Mouse (Mus musculus) adrenal gland (tissue): ENCODE data around the gene Agt.

Experiments used
- intact Hi-C: fragments of 180-260 bp; cut with DNase I; formaldehyde crosslinking; loops from one replicate; pipeline ENCODE4 v1.15.1; 2025
- long read RNA-seq, 2 experiments: library from polyadenylated mRNA; unstranded; transcript quantifications; one replicate each; pipeline ENCODE4 v2.0.0; 2020; ENCODE audit warnings: borderline replicate concordance in 1 of 2; ENCODE audit not compliant: insufficient replicate concordance in 1 of 2

Gene Agt
- long read RNA-seq, experiment 1, partial matches to known transcripts: 1 of 3 reads
- long read RNA-seq, experiment 1, other reads (novel, unspliced or antisense): 0 of 3 reads
- long read RNA-seq, experiment 2, partial matches to known transcripts: 1 of 3 reads
- long read RNA-seq, experiment 2, other reads (novel, unspliced or antisense): 0 of 3 reads

- intact Hi-C loops: no loop called here
Observed at GRCm38 (mm10) chr8:124569593-124569992, at the start of gene Agt. Agt (minus strand) TSS chr8:124569706.

DNA sequence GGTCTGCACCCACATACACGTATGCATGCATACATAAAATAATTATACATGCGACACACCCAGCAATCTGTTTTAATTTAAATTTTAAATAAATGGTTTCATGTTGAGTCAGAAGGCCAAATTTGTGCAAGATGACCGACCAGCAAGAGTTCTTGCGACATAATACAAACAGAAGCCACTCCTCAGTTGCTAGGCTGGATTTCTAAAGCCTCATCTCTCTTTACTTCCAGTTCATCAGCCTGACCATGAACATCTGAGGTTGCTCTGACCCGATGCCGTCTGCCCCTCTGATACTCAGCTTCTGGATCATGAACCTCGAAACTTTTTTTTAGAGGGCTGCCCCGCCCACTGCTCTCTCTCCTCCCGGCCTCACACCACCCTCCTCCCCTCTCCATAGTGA is 48.7 kb upstream of the Agt start:
- intact Hi-C loops: no loop called here

- intact Hi-C loops: loop anchor here (1.0 kb wide), 1 partner anchor 60 kb away; no protein-coding TSS in a partner anchor
Observed at GRCm38 (mm10) chr8:124617266-124617869, 47.9 kb upstream of the Agt start.

- intact Hi-C loops: no loop called here
Observed at GRCm38 (mm10) chr8:124614325-124614724, 44.8 kb upstream of the Agt start.

DNA sequence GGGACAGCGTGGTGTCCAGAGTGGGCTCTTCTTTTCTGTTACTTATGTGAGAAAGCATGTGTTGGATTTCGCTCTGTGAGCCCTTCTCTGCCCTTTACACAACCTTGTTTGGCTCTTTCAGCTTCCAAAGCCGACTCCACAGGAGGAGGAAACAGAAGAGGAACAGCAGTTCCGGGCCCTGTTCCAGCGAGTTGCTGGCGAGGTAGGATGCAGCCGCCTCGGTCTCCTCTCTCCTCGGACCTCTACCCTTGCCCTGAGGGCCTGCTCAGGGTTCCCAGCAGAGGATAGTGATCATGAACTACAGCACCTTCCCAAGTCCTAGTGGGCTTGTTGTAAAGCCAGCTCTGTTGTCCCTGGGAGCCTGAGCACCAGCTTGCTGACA is 39.5 kb upstream of the Agt start:
- intact Hi-C loops: no loop called here

GRCm38 (mm10) chr8:124608239-124608971 is 38.9 kb upstream of the Agt start:
- intact Hi-C loops: no loop called here

GRCm38 (mm10) chr8:124604066-124604465 is 34.6 kb upstream of the Agt start:
- intact Hi-C loops: no loop called here

GRCm38 (mm10) chr8:124589393-124589792 is 19.9 kb upstream of the Agt start:
- intact Hi-C loops: no loop called here

DNA sequence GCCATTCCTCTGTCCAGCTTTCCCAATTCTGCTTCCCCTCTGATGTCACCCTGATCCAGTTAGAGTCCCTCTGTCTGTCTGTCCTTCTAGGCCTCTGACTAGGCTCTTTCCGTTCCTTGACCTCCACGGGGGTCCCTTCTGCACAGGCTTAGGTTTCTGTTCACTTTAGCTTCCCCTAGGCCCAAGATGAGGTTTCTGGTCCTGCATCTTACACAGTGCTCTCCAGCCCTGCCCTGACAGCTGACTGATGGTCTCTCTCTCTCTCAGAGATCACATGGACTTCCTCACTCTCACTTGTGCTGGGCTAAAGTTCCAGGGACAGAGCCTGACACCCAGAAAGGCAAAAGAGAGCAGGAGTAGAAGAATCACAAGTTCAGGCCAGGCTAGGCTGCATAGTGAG is 17.1 kb upstream of the Agt start:
- intact Hi-C loops: no loop called here

DNA sequence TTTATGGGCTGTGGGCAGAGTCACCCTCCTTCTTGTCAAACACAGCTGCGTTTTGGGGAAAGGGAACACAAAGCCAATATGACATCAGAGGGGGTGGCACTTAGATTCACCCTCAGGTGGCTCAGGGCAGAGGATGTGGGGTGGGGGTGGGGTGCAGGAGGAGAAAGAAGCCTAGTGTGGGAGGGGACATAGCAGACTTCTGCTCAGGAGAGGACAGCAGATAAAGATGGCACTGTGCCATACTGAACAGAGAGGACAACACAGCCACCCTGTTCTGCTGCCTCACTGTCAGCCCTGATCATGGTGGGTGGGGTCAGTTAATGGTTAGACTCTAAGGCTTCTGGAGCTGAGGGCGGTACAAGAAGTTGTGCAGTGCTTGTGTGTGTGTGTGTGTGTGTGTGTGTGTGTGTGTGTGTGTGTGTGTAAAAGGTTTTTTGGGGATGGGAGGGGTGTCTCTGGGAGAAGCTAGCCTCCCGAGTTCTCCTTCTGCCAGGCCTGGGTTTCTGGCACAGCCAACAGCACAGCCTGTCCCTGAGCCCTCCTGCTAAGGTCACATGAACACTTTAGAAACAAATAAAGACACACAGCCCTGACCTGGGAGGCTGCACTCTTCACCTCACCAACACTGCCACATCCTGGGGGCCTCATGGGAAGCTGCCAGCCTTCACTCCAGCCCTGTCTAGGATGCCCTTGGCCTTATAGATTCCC is 16.4 kb upstream of the Agt start:
- intact Hi-C loops: no loop called here

- intact Hi-C loops: no loop called here
Observed at GRCm38 (mm10) chr8:124576751-124577150, 7.2 kb upstream of the Agt start.

DNA sequence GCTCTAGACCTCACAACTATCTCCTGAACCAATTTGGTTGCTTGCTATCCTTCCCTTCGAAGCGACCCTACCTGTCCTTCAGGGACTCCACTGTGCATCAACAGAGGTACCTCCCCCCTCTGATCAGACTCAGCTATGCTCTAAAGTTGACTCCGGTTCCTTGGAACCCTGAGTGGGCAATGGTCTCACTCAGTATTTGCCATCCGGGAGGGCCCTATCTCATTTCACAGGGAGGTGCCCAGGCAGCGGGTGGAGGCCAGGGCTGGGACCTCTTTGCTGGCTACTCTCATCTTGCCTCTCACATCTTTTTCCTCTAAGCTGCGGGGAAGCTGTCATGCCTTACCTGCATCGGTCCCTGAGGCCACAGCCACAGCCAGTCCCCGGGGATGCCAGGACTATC is 6.3 kb upstream of the Agt start, which contains the start of gene Capn9:
TSS of gene Capn9 (plus strand) at position 301 of the 400 bp plus-strand sequence.
- intact Hi-C loops: no loop called here

- intact Hi-C loops: loop anchor here (5.0 kb wide), 1 partner anchor 56 kb away; no protein-coding TSS in a partner anchor
Observed at GRCm38 (mm10) chr8:124573552-124574340, 4.2 kb upstream of the Agt start.

- intact Hi-C loops: loop anchor here (5.0 kb wide), 1 partner anchor 55 kb away; no protein-coding TSS in a partner anchor
Observed at GRCm38 (mm10) chr8:124572430-124572775, 2.9 kb upstream of the Agt start.

GRCm38 (mm10) chr8:124571732-124572429 is 2.4 kb upstream of the Agt start:
- intact Hi-C loops: loop anchor here (5.0 kb wide), 1 partner anchor 55 kb away; no protein-coding TSS in a partner anchor

- intact Hi-C loops: no loop called here
Observed at GRCm38 (mm10) chr8:124569100-124569499, 406 bp downstream of the Agt start.

- intact Hi-C loops: no loop called here
Observed at GRCm38 (mm10) chr8:124567584-124567983, 1.9 kb downstream of the Agt start.

DNA sequence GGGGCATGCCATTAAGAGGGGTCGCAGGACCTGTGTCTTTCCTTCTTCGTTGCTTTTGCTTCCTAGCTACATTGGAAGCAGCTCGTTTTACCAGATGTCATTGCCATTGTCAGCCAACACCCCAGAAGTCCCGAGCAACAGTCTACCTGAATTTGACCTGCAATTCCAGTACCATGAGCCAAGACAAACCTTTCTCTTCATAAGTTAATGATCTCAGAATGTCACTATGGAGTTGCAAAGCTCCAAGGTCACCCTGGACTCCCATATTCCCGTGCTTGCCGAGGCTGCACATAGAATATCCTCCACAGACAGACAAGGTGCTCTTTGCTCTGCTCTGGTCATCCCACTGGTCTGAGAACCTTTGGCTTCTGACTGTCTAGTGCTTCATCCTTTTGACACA is 2.4 kb downstream of the Agt start:
- intact Hi-C loops: no loop called here

- intact Hi-C loops: no loop called here
Observed at GRCm38 (mm10) chr8:124557476-124557875, 12.0 kb downstream of the Agt start.

DNA sequence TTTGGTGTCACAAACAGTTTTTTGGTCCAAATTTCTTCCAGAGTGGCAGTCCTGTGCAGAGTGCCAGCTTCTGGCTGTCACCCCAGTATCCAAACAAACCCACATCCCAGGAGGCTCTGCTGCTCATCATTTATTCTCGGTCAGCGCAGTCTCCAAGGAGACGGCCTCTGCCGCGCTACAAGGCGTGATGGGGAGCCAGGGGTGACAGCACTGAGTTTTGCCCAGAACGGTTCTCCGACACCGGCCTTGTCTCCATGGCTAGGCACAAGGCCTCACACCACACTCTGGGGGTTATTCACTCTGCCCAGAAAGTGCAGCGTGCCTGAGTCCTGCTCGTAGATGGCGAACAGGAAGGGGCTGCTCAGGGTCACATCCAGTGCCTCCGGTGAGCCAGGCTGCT is 12.8 kb downstream of the Agt start:
- intact Hi-C loops: no loop called here
